Mouse (Mus musculus) heart, adult 2 months (tissue): ENCODE data around the gene Tekt2. TPM values are rescaled to one million over a fixed set of nuclear protein-coding genes. Genes with fewer than 3 reads are reported as not detected.

Experiments
- DNase-seq, 2 experiments: peaks; one replicate each; pipeline ENCODE4 v3.0.0; 2021
- H3K27ac ChIP-seq: fragments of 200-600 bp; 2 replicates; pipeline ENCODE4 v1.8.1; 2022
- H3K27me3 ChIP-seq: fragments of 200-500 bp; 2 replicates; pipeline ENCODE4 v1.6.1; 2012; ENCODE audit warnings: mild to moderate bottlenecking, low read length, inconsistent platforms, mixed read lengths; ENCODE audit not compliant: control insufficient read depth, insufficient read depth
- H3K36me3 ChIP-seq: fragments of 200-500 bp; 2 replicates; pipeline ENCODE4 v1.6.1; 2012; ENCODE audit warnings: low read length, inconsistent platforms; ENCODE audit not compliant: control insufficient read depth, insufficient read depth
- H3K4me1 ChIP-seq: fragments of 200-500 bp; 2 replicates; pipeline ENCODE4 v1.6.1; 2011; ENCODE audit warnings: low read length; ENCODE audit not compliant: control insufficient read depth, insufficient read depth
- H3K4me3 ChIP-seq: fragments of 200-600 bp; 2 replicates; pipeline ENCODE4 v1.8.1; 2022
- H3K79me2 ChIP-seq: fragments of 200-500 bp; replicated peaks from 2 replicates; pipeline ENCODE4 v1.6.1; 2012; ENCODE audit warnings: mild to moderate bottlenecking, inconsistent platforms, low read length, moderate library complexity, mixed read lengths; ENCODE audit not compliant: control insufficient read depth, insufficient read depth
- H3K9ac ChIP-seq: fragments of 200-500 bp; 2 replicates; pipeline ENCODE4 v1.6.1; 2012; ENCODE audit warnings: low read depth, mild to moderate bottlenecking, control low read depth, inconsistent platforms, low read length, mixed read lengths
- CTCF ChIP-seq: fragments of 200-600 bp; IDR thresholded peaks from 2 replicates; pipeline ENCODE4 v1.8.1; 2022; ENCODE audit warnings: antibody characterized with exemption, mild to moderate bottlenecking, moderate library complexity
- EP300 ChIP-seq: fragments of 200-500 bp; IDR thresholded peaks from 2 replicates; pipeline ENCODE4 v1.6.1; 2011; ENCODE audit warnings: low read depth, low read length, control low read depth; ENCODE audit not compliant: insufficient read depth
- POLR2A ChIP-seq: fragments of 200-500 bp; IDR thresholded peaks from 2 replicates; pipeline ENCODE4 v1.6.1; 2011; ENCODE audit warnings: mild to moderate bottlenecking, low read depth, low read length, control low read depth; ENCODE audit not compliant: insufficient read depth
- WGBS: fragments of 180-500 bp; shearing (Covaris S2); methylation state at CpG from one replicate; pipeline ENCODE4 v1.1.7; 2018; 5-methylcytosine and 5-hydroxymethylcytosine counted together
- intact Hi-C: fragments of 180-260 bp; cut with DNase I; formaldehyde crosslinking; loops from one replicate; pipeline ENCODE4 v1.15.1; 2025
- polyA plus RNA-seq: library from polyadenylated mRNA; depleted of rRNA; stranded (reverse); fragments of >200 nt; gene quantifications from 2 replicates; pipeline ENCODE4 v1.2.3, GENCODE M21; 2012
- total RNA-seq, 2 experiments: library from RNA; stranded (reverse); gene quantifications; 2 replicates each; pipeline ENCODE4 v1.2.3; 2021

The Tekt2 gene
- total and polyA plus RNA-seq, 3 experiments, result 0.37 to 1.5 (median 0.39) TPM

- intact Hi-C loops, result no loop called here
- no peak for DNase-seq
- Histone ChIP-seq H3K4me3 (no peak overlapping the region), H3K79me2 (no peaks in the 10 kb centered on the region), H3K4me1 (peaks cover 6% of the 10 kb centered on the region), H3K9ac (no peak overlapping the region), H3K27ac (no peak overlapping the region), H3K27me3 (no peaks in the 10 kb centered on the region), H3K36me3 (no peaks in the 10 kb centered on the region)
- TF ChIP-seq CTCF, result no peak
- no peak for TF ChIP-seq EP300
- TF ChIP-seq POLR2A, result no peak
- WGBS, result 80% methylated on average over 6 of the region's 6 CpGs
Measured at GRCm38 (mm10) chr4:126295152-126295551, 30.3 kb downstream of the Tekt2 start.

GRCm38 (mm10) chr4:126291196-126291595 is 34.3 kb downstream of the Tekt2 start:
- no peak overlapping the region for H3K27ac ChIP-seq
- intact Hi-C loops, result no loop called here
- no peak overlapping the region for H3K4me3 ChIP-seq
- peaks cover 2% of the 10 kb centered on the region for H3K4me1 ChIP-seq
- H3K79me2 ChIP-seq, result no peaks in the 10 kb centered on the region
- H3K36me3 ChIP-seq, result no peaks in the 10 kb centered on the region
- 44% methylated on average over 13 of the region's 13 CpGs for WGBS
- H3K9ac ChIP-seq, result no peak overlapping the region
- TF ChIP-seq EP300 (no peak), POLR2A (no peak), CTCF (no peak)
- no peak for DNase-seq
- peaks cover 3% of the 10 kb centered on the region for H3K27me3 ChIP-seq

- Histone ChIP-seq H3K9ac (no peak overlapping the region), H3K4me3 (no peak overlapping the region), H3K79me2 (no peaks in the 10 kb centered on the region), H3K27ac (no peak overlapping the region), H3K27me3 (peaks cover 5% of the 10 kb centered on the region), H3K4me1 (peaks cover 3% of the 10 kb centered on the region), H3K36me3 (no peaks in the 10 kb centered on the region)
- TF ChIP-seq EP300, result no peak
- TF ChIP-seq CTCF, result no peak
- TF ChIP-seq POLR2A, result no peak
- intact Hi-C loops, result no loop called here
- no peak for DNase-seq
- 87% methylated on average over 8 of the region's 8 CpGs for WGBS
Measured at GRCm38 (mm10) chr4:126290314-126290713, 35.2 kb downstream of the Tekt2 start.

- peaks cover 5% of the 10 kb centered on the region for H3K27me3 ChIP-seq
- H3K4me3 ChIP-seq, result no peak overlapping the region
- H3K79me2 ChIP-seq, result no peaks in the 10 kb centered on the region
- H3K36me3 ChIP-seq, result no peaks in the 10 kb centered on the region
- TF ChIP-seq POLR2A (no peak), EP300 (no peak), CTCF (no peak)
- WGBS, result 39% methylated on average over 17 of the region's 17 CpGs
- no peak for DNase-seq
- no peak overlapping the region for H3K9ac ChIP-seq
- no peak overlapping the region for H3K27ac ChIP-seq
- intact Hi-C loops, result no loop called here
- H3K4me1 ChIP-seq, result peaks cover 3% of the 10 kb centered on the region
Measured at GRCm38 (mm10) chr4:126288085-126288666, 37.3 kb downstream of the Tekt2 start.

- TF ChIP-seq CTCF (no peak), POLR2A (no peak), EP300 (no peak)
- no peak overlapping the region for H3K9ac ChIP-seq
- WGBS, result 27% methylated on average over 11 of the region's 11 CpGs
- H3K27me3 ChIP-seq, result peaks cover 5% of the 10 kb centered on the region
- intact Hi-C loops, result no loop called here
- no peak overlapping the region for H3K27ac ChIP-seq
- H3K4me1 ChIP-seq, result peaks cover 3% of the 10 kb centered on the region
- no peak overlapping the region for H3K4me3 ChIP-seq
- DNase-seq, result no peak
- no peaks in the 10 kb centered on the region for H3K79me2 ChIP-seq
- no peaks in the 10 kb centered on the region for H3K36me3 ChIP-seq
Measured at GRCm38 (mm10) chr4:126287302-126287995, 38.0 kb downstream of the Tekt2 start.

GRCm38 (mm10) chr4:126286492-126286891 is 39.0 kb downstream of the Tekt2 start, which contains the start of gene Col8a2:
Col8a2 (plus strand) TSS chr4:126286793.
- H3K27me3 ChIP-seq, result peaks cover 5% of the 10 kb centered on the region
- H3K79me2 ChIP-seq, result no peaks in the 10 kb centered on the region
- H3K4me1 ChIP-seq, result peaks cover 3% of the 10 kb centered on the region
- peak within 1 kb of the TSS; percentile 31 for H3K4me3 ChIP-seq
- H3K27ac ChIP-seq, result no peak within 1 kb of the TSS
- peak within 1 kb of the TSS; percentile 15 for H3K9ac ChIP-seq
- DNase-seq, result peak; percentile 51 to 53
- intact Hi-C loops, result no loop called here
- WGBS, result 2% methylated on average over 20 of the region's 42 CpGs
- H3K36me3 ChIP-seq, result no peaks in the 10 kb centered on the region
- no peak for TF ChIP-seq CTCF
- TF ChIP-seq EP300, result no peak
